Mouse (Mus musculus): ENCODE measurements around the gene 9130213A22Rik. TPM values are rescaled to one million over a fixed set of nuclear protein-coding genes. Genes with fewer than 3 reads are reported as not detected.
"Not testable (repeated sequence)": the region's sequence is repeated elsewhere in the genome, so short reads cannot be mapped to it uniquely, and the experiment has no call there.

The 9130213A22Rik gene
- total RNA-seq, 2 experiments from 2014 or later: 0.48 to 0.66 TPM

GRCm38 (mm10) chr11:69093856-69094255, 28.5 kb downstream of the 9130213A22Rik start:
- not testable (repeated sequence) for DNase-seq

DNA sequence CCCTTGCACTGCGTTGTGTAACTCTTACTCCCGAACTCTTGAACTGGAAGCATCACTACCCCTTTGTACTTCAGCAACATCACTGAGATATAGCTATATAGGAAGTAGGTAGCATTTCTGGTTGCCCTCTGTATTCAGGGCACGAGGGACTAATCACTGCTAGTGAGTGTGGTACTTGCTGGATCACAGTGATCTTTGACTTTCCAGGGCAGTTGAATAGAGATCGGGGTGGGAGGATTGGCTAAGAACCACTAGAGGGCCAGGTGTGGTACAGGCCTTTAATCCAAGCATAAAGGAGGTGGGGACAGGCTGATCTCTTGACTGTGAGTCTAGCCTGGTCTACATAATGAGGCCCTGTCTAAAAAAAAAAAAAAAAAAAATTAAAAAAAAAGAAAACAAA, 29.5 kb downstream of the 9130213A22Rik start:
- DNase-seq: no peak

DNA sequence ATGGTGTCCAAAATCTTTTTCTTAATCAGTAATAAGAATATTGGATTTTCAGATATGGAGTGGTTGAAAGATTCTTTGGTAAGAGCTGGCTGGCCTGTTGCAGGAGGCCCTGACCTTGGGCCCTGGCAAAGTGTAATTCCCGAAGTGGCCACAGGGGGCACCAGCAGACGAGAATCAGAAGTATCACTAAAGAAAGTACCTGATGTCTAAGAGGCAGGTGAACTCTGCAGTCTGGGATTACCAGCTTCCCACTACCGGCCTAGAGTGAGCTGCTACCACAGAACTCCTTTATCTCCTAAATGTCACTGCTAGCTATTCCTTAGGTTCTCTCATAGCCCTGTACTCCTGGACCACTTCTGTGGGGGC, 30.0 kb downstream of the 9130213A22Rik start:
- DNase-seq: peak; percentile 95

DNA sequence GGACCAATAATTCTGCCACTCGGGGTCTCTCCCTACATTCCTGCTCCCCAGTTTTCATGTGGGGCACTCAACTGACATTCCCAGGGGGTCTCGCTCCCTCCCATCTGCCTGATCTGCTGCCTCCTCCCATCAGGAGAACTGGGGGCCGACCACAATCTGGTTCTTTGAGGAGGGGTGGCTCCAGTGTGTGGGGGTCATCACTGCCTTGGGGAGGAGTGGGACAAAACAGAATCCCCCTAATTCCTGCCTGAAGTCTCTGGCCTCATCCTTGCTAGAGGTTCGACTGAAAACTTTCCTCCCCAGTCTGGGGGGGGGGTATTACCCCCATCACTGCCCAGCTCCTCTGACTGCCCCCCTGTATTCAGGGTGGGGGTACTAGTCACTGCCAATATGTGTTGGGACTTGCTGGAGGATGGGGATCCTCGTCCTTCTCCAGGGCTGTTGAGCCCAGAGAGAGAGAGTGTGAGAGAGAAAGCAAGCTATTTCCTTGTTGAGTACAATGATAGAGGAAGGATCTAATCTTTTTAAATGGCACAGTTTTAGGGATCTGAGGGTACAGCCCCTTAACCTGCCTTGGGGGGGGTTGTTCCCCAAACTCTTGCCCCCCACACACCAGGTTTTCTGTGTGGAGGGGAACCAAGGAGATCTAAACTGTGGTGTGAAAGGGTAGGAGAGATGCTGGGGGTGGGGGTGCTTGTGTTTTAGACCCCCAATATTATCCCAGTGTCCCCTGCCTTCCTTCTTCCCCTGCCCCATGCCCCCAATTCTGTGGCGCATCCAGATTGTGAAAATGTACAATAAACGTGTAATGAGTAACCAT, 30.6 kb downstream of the 9130213A22Rik start:
- no peak for DNase-seq

DNA sequence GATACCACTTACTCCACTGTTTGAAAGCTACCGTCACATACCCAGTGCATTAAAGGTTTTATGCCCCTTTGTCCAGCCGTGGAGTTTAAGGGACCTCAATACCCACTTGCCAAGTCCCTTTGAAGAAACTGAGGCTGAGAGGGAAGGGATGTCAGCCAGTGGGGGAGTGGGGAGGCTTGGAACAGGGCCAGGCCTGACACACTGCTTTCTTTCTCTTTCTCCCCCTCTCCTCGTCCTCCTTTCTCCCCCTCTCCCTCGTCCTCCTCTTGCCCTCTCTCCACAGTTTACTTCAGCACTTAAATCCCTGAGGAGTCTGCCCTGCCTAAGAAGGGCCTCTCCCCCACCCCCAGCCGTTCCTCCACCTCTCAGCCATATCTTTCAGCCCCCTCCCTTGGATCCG, 32.0 kb downstream of the 9130213A22Rik start:
- DNase-seq: no peak

GRCm38 (mm10) chr11:69089616-69090290, 32.6 kb downstream of the 9130213A22Rik start:
- DNase-seq: peak; percentile 67

DNA sequence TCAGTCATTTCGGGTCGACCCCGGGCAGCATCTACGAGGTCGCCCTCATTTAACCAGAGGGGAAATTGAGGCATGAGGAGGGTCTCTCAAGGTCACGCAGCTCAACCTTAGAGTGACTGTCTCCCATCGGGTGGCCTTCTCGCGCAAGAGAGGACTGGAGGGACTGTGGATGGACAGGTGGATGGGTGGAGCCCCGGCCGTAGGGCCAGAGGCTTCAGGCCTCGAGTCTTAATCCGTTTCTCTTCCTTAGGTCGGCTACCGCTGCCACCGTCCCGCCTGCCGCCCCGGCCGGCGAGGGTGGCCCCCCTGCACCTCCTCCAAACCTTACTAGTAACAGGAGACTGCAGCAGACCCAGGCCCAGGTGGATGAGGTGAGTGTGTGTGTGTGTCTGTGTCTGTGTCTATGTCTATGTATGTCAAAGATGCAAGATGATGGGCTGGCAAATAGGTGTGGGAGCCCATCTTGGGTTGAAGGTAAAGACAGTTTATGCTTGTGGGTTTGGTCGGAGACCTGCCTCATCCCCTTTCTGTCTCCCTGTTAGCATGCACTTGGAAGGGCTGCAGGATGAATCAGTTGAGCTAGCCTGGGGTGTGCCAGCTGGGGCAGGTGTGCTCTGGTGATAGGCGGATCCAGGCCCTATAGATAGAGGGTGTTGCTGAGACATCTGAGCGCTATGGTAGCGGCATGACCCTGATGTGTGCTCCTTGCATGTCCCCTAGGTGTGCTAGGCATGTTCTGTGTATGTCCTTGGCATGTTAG, 33.4 kb downstream of the 9130213A22Rik start:
- no peak for DNase-seq

DNA sequence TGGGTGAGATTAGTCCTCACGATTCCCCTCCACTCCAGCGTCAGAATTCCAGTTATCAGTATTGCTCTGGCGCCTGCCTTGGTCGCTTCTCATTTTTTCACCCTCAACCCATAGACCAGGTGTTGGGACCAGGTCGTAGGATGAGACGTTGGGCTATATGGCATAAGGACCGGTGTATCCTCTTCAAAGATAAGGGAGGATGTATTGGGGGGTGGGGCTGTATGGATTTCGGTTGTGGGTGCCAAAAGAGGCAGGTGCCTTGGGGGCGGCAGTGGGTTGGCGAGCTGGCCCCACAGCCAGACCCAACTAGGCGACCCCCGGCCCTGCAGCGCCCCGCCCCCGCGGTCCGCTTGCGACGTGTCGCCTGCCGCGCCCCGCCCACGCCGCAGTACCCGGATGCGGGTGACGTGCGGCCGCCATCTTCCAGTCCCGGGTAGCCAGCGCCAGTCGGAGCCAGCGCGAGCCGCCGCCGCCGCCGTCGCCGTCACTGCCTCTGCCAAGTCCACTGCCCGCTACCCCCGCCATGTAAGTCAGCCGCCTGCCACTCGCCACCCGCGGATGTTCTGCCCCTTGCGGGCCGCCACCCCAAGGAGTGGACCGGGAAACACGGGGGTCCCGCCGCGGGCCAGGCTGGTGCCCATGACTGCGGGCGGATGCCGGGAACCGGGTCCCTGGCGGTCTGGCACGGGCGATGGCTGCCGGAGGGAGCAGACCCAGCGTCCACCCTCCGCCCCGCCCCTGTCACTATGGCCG, 34.1 kb downstream of the 9130213A22Rik start, which contains the start of gene Vamp2:
Gene Vamp2 (plus strand): TSS at position 388 of the 753 bp plus-strand sequence.
- peak; percentile 95 for DNase-seq

GRCm38 (mm10) chr11:69087597-69087996, 34.8 kb downstream of the 9130213A22Rik start:
- DNase-seq: no peak

DNA sequence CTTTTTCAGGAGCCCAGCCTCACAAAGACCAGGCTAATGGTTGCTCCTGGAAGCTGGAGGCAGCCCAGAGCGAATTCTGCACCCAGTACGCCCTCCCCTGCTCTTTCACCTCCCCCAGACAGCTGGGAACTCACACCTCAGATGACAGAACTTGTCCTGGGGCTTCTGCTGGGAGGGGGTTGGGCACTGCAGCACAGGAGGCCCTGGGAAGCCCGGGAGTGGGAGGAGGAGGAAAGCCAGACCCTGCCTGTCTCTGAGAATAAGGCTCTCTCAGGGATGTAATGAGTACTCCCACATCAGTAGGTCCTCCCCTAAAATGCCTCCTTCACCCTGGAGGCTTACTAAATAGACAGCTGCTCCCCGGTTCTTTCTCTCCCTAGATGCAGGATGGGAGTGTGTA, 35.3 kb downstream of the 9130213A22Rik start:
- DNase-seq: peak; percentile 19

- DNase-seq: no peak
Measured at GRCm38 (mm10) chr11:69086390-69086789, 36.0 kb downstream of the 9130213A22Rik start.

DNA sequence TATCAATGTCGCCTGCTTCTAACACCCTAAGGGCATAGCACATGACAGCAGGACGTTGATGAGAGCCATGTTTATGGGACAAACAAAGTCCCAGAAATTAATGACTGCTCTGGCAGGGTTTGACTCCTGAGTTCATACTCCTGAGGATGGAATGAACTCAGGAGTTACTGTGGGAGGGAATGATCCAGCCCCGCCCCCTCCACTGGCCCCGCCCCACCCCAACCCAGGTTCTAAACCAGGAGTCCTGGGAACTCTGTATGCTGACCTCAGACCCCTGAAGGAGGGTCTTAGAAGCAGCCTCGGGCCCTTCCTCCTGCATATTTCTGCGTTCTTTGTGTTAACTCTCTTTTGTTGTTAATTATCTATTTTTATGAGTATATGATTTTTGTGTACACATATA, 36.8 kb downstream of the 9130213A22Rik start:
- no peak for DNase-seq

DNA sequence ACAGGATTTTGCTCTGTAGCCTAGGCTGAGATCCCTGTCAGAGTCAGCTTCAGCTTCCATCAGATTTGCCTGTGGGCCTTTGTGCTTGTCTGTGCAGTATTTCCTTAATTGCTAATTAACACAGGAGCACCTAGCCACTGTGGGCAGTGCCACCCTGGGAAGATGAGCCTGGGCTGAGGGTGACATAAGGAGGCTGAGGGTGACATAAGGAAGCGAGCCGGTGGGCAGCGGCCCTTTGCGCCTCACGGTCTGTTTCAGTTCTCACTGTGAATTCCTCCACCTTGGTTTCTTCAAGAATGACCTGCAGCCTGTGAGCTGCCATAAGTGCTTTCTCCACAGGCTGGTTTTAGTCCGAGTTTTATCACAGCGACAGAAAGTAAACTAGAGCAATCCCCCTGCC, 40.8 kb downstream of the 9130213A22Rik start:
- DNase-seq: peak; percentile 1

DNA sequence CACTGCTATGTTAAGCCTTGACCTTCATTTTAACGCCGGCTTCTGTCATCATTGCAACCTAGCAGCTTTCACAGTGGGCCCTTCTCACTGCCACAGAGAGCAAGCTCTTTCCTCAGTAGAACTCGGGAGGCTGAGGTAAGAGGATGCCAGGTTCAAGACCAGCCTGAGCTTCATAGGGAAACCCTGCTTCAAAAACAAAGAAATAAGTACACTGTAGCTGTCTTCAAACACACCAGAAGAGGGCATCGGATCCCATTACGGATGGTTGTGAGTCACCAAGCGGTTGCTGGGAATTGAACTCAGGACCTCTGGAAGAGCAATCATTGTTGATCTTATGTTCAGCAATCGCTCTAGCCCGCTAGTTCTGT, 41.5 kb downstream of the 9130213A22Rik start:
- DNase-seq: peak; percentile 0

DNA sequence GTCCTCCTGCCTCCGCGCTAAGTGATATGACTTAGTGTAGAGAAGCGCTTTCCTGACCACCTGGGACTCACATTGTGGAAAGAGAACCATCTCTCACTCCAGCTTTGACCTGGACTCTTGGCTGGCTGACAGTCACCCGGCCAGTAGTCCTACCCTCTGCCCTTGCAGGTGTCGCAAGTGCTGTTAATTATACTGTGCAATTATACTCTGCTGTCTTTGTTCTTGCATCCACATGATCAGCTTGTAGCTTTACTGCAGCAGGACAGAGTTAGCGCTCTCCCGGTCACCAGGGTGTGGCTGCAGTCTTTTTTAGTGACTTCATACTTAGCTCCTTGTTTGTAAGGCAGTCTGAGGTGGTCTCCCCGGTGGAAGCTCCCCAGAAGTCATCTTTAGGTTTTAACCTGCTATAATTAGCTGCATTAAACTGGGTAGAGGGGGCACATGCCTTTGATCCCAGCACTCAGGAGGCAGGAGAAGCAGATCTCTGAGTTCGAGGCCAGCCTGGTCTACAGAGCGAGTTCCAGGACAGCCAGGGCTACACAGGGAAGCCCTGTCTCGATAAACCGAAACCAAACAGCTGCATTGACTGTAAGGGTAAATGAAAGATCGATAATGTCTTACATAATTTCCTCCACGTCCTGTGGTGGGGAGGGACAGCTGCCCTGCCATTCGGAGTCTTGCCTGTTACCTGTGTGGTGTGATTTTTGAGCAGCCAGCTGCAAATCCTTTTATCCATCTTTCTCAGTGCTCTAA, 42.1 kb downstream of the 9130213A22Rik start:
- DNase-seq: peak; percentile 4

DNA sequence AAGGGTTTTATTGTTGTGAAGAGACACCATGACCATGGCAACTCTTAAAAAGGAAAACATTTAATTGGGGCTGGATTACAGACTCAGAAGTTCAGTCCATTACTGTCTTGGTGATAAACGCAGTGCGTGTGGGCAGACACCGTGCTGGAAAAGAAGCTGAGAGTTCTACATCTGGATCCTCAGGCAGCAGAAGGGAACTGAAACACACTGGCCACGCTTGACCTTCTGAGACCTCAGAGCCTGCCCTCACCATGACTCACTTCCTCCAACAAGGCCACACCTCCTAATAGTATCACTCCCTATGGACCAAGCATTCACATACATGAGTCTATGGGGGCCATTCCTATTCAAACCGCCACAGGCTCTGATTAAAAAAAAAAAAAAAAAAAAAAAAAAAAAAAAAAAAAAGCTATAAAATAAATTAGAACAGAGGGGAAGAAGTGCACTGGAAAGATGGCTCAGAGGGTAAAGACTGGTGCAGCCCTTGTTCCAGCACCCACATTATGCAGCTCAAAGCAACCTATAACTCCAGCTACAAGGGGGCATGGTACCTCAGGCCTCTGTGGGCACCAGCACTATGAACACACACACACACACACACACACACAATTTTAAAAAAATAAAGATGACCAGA, 43.5 kb downstream of the 9130213A22Rik start:
- no peak for DNase-seq

GRCm38 (mm10) chr11:69078041-69078440, 44.3 kb downstream of the 9130213A22Rik start:
- no peak for DNase-seq

DNA sequence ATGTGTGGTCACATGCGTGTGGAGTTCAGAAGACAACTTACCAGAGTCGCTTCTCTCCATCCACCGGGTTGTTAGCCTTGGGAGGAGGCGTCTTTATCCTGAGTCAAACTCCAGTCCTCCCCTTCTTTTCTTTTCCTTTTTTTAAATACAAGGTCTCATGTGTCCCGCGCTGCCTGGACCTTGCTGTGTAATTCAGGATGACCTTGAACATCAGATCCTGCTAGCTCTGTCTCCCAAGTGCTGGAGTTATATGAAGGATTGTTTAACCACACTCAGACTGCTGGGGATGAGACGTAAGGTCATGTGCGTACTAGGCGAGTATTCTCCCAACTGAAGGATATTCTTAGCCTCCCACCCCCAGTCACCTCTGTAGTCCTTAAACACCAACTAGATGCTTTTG, 45.1 kb downstream of the 9130213A22Rik start:
- DNase-seq: no peak

GRCm38 (mm10) chr11:69076572-69076971, 45.8 kb downstream of the 9130213A22Rik start:
- no peak for DNase-seq

- DNase-seq: no peak
Measured at GRCm38 (mm10) chr11:69075764-69076479, 46.5 kb downstream of the 9130213A22Rik start.

All from adrenal gland, postnatal 10 days (tissue).